Mouse (Mus musculus): Measurements from ENCODE around the gene Plxna2. TPM values are rescaled to one million over a fixed set of nuclear protein-coding genes. Genes with fewer than 3 reads are reported as not detected.

Gene Plxna2
- polyA plus RNA-seq, 1 experiment = 4.0 TPM

- no peak overlapping the region for H3K27ac ChIP-seq (ENCODE audit: control insufficient read depth, insufficient read depth, low read length)
- H3K4me1 ChIP-seq (replicated peaks; ENCODE audit: control insufficient read depth, insufficient read depth, low read length) = no peaks in the 10 kb centered on the region
- H3K36me3 ChIP-seq (ENCODE audit: control insufficient read depth, insufficient read depth, low read length) = no peaks in the 10 kb centered on the region
- H3K4me3 ChIP-seq (ENCODE audit: control insufficient read depth, insufficient read depth, low read length) = no peak overlapping the region
- TF ChIP-seq CTCF (IDR thresholded peaks at IDR 0.05; ENCODE audit: borderline replicate concordance, control insufficient read depth, extremely low read depth, insufficient read depth, low read length, poor library complexity) (no peak), POLR2A (IDR thresholded peaks at IDR 0.05; ENCODE audit: control insufficient read depth, extremely low read depth, insufficient read depth, low read length, poor library complexity) (no peak)
- no peaks in the 10 kb centered on the region for H3K27me3 ChIP-seq (ENCODE audit: control insufficient read depth, insufficient read depth, low read length)
- DNase-seq = no peak
- WGBS = 29% methylated on average over 1 of the region's 1 CpGs
Measured at GRCm38 (mm10) chr1:194587956-194588668, 29.9 kb upstream of the Plxna2 start.

- no peak overlapping the region for H3K27ac ChIP-seq (ENCODE audit: control insufficient read depth, insufficient read depth, low read length)
- H3K36me3 ChIP-seq (ENCODE audit: control insufficient read depth, insufficient read depth, low read length) = no peaks in the 10 kb centered on the region
- WGBS = 89% methylated on average over 1 of the region's 1 CpGs
- DNase-seq = no peak
- no peaks in the 10 kb centered on the region for H3K4me1 ChIP-seq (replicated peaks; ENCODE audit: control insufficient read depth, insufficient read depth, low read length)
- no peaks in the 10 kb centered on the region for H3K27me3 ChIP-seq (ENCODE audit: control insufficient read depth, insufficient read depth, low read length)
- TF ChIP-seq POLR2A (IDR thresholded peaks at IDR 0.05; ENCODE audit: control insufficient read depth, extremely low read depth, insufficient read depth, low read length, poor library complexity) = no peak
- H3K4me3 ChIP-seq (ENCODE audit: control insufficient read depth, insufficient read depth, low read length) = no peak overlapping the region
Measured at GRCm38 (mm10) chr1:194588711-194589451, 29.1 kb upstream of the Plxna2 start.

GRCm38 (mm10) chr1:194593155-194593554, 24.9 kb upstream of the Plxna2 start:
- TF ChIP-seq CTCF (IDR thresholded peaks at IDR 0.05; ENCODE audit: borderline replicate concordance, control insufficient read depth, extremely low read depth, insufficient read depth, low read length, poor library complexity) (no peak), POLR2A (IDR thresholded peaks at IDR 0.05; ENCODE audit: control insufficient read depth, extremely low read depth, insufficient read depth, low read length, poor library complexity) (no peak)
- 94% methylated on average over 5 of the region's 5 CpGs for WGBS
- no peaks in the 10 kb centered on the region for H3K27me3 ChIP-seq (ENCODE audit: control insufficient read depth, insufficient read depth, low read length)
- H3K4me3 ChIP-seq (ENCODE audit: control insufficient read depth, insufficient read depth, low read length) = no peak overlapping the region
- no peak overlapping the region for H3K27ac ChIP-seq (ENCODE audit: control insufficient read depth, insufficient read depth, low read length)
- H3K4me1 ChIP-seq (replicated peaks; ENCODE audit: control insufficient read depth, insufficient read depth, low read length) = no peaks in the 10 kb centered on the region
- H3K36me3 ChIP-seq (ENCODE audit: control insufficient read depth, insufficient read depth, low read length) = no peaks in the 10 kb centered on the region
- no peak for DNase-seq

GRCm38 (mm10) chr1:194607406-194608261, 10.4 kb upstream of the Plxna2 start:
- DNase-seq = no peak
- WGBS = 62% methylated on average over 5 of the region's 5 CpGs

GRCm38 (mm10) chr1:194610516-194610915, 7.5 kb upstream of the Plxna2 start:
- H3K27me3 ChIP-seq (ENCODE audit: control insufficient read depth, insufficient read depth, low read length) = no peaks in the 10 kb centered on the region
- TF ChIP-seq CTCF (IDR thresholded peaks at IDR 0.05; ENCODE audit: borderline replicate concordance, control insufficient read depth, extremely low read depth, insufficient read depth, low read length, poor library complexity) = no peak
- no peak for TF ChIP-seq POLR2A (IDR thresholded peaks at IDR 0.05; ENCODE audit: control insufficient read depth, extremely low read depth, insufficient read depth, low read length, poor library complexity)
- H3K4me1 ChIP-seq (replicated peaks; ENCODE audit: control insufficient read depth, insufficient read depth, low read length) = no peaks in the 10 kb centered on the region
- no peak overlapping the region for H3K27ac ChIP-seq (ENCODE audit: control insufficient read depth, insufficient read depth, low read length)
- WGBS = 48% methylated on average over 2 of the region's 2 CpGs
- no peak for DNase-seq
- no peaks in the 10 kb centered on the region for H3K36me3 ChIP-seq (ENCODE audit: control insufficient read depth, insufficient read depth, low read length)
- no peak overlapping the region for H3K4me3 ChIP-seq (ENCODE audit: control insufficient read depth, insufficient read depth, low read length)

More at GRCm38 (mm10) chr1:194607406-194608261, 10.4 kb upstream of the Plxna2 start:
- no peaks in the 10 kb centered on the region for H3K36me3 ChIP-seq (ENCODE audit: control insufficient read depth, insufficient read depth, low read length)
- no peak overlapping the region for H3K27ac ChIP-seq (ENCODE audit: control insufficient read depth, insufficient read depth, low read length)
- no peak overlapping the region for H3K4me3 ChIP-seq (ENCODE audit: control insufficient read depth, insufficient read depth, low read length)
- no peaks in the 10 kb centered on the region for H3K4me1 ChIP-seq (replicated peaks; ENCODE audit: control insufficient read depth, insufficient read depth, low read length)
- TF ChIP-seq POLR2A (IDR thresholded peaks at IDR 0.05; ENCODE audit: control insufficient read depth, extremely low read depth, insufficient read depth, low read length, poor library complexity) = no peak
- TF ChIP-seq CTCF (IDR thresholded peaks at IDR 0.05; ENCODE audit: borderline replicate concordance, control insufficient read depth, extremely low read depth, insufficient read depth, low read length, poor library complexity) = no peak
- no peaks in the 10 kb centered on the region for H3K27me3 ChIP-seq (ENCODE audit: control insufficient read depth, insufficient read depth, low read length)

- DNase-seq = no peak
- H3K27ac ChIP-seq (ENCODE audit: control insufficient read depth, insufficient read depth, low read length) = no peak overlapping the region
- WGBS = 77% methylated on average over 1 of the region's 1 CpGs
- H3K4me1 ChIP-seq (replicated peaks; ENCODE audit: control insufficient read depth, insufficient read depth, low read length) = no peaks in the 10 kb centered on the region
- no peak for TF ChIP-seq CTCF (IDR thresholded peaks at IDR 0.05; ENCODE audit: borderline replicate concordance, control insufficient read depth, extremely low read depth, insufficient read depth, low read length, poor library complexity)
- no peak for TF ChIP-seq POLR2A (IDR thresholded peaks at IDR 0.05; ENCODE audit: control insufficient read depth, extremely low read depth, insufficient read depth, low read length, poor library complexity)
- H3K4me3 ChIP-seq (ENCODE audit: control insufficient read depth, insufficient read depth, low read length) = no peak overlapping the region
- H3K36me3 ChIP-seq (ENCODE audit: control insufficient read depth, insufficient read depth, low read length) = no peaks in the 10 kb centered on the region
- no peaks in the 10 kb centered on the region for H3K27me3 ChIP-seq (ENCODE audit: control insufficient read depth, insufficient read depth, low read length)
Measured at GRCm38 (mm10) chr1:194612628-194613027, 5.4 kb upstream of the Plxna2 start.
